In the genomic region with DNA sequence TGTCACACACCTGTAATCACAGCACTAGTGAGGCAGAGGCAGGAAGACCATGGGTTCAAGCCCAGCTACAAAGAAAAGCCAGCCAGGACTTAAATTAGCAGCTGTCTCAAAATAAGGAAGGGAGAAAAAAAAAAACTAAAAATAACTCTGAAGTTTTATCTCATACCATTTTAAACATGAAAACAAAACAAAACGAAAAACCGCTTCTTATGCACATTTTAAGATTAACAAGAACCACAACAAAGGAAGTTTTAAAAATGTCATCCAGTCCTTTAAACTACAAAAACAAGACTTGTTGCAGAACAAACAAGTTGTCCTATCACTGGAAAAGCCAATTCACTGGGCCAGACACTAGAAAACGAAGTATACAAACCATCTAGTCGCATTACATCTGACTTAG, we compare ENCODE assay signal across 10 mouse cellular contexts. TPM values are rescaled to one million over a fixed set of nuclear protein-coding genes. Genes with fewer than 3 reads are reported as not detected.
DNase-seq lines count a peak whose midpoint lies in the region; ATAC-seq and TF ChIP-seq lines count a peak whose summit lies in the region.
"Had no signal": no experiment of that assay in that cellular context is flagged by ENCODE, and none has a peak within 500 bp of the region (broad histone marks: within the 10 kb centered on the region; RNA-seq: fewer than 3 reads in every experiment).

No protein-coding gene starts in this region.

- peak overlapping the region; percentile 93 for H3K4me2 ChIP-seq in heart, postnatal 0 days (ENCODE audit: low read depth, low read length)
- peak overlapping the region; percentile 98 for H3K4me2 ChIP-seq in embryonic facial prominence, embryonic 15.5 days (replicated peaks)
- peak overlapping the region; percentile 68 for H3K4me2 ChIP-seq in liver, embryonic 14.5 days (ENCODE audit: low read depth)

- no peaks in the 10 kb centered on the region for H3K27me3 ChIP-seq in heart, postnatal 0 days (ENCODE audit: control insufficient read depth, insufficient read depth, low read length)
- no peaks in the 10 kb centered on the region for H3K27me3 ChIP-seq in embryonic facial prominence, embryonic 15.5 days
- no peaks in the 10 kb centered on the region for H3K27me3 ChIP-seq in liver, embryonic 14.5 days (ENCODE audit: control insufficient read depth, insufficient read depth, low read length)
- H3K27me3 ChIP-seq: Patski had no signal

- H3K36me3 ChIP-seq in heart, postnatal 0 days (replicated peaks; ENCODE audit: control insufficient read depth, insufficient read depth, low read length), result no peaks in the 10 kb centered on the region
- H3K36me3 ChIP-seq in embryonic facial prominence, embryonic 15.5 days, result no peaks in the 10 kb centered on the region
- peaks cover 4% of the 10 kb centered on the region; the same call in 1 of the 2 replicates for H3K36me3 ChIP-seq in liver, embryonic 14.5 days (replicated peaks; ENCODE audit: control insufficient read depth, insufficient read depth, low read depth)

- no peak overlapping the region for H3K9ac ChIP-seq in heart, postnatal 0 days (replicated peaks; ENCODE audit: low read depth, low read length)
- H3K9ac ChIP-seq in embryonic facial prominence, embryonic 15.5 days, result 0 out of 2 replicates have a peak overlapping the region, but pooled peaks have one; percentile 51
- H3K9ac ChIP-seq in liver, embryonic 14.5 days (replicated peaks), result peak overlapping the region; percentile 46

- peak overlapping the region; percentile 62 for H3K4me3 ChIP-seq in heart, postnatal 0 days (ENCODE audit: low read depth, low read length)
- H3K4me3 ChIP-seq in embryonic facial prominence, embryonic 15.5 days (replicated peaks), result peak overlapping the region; percentile 79
- peak overlapping the region; percentile 55 to 79 for H3K4me3 ChIP-seq in liver, embryonic 14.5 days (ENCODE audit: insufficient read depth in 1 of 2, low read depth in 2 of 2, low read length in 2 of 2)

- no peak for ATAC-seq in heart, postnatal 0 days (ENCODE audit: insufficient read depth, low read depth)
- no peak for ATAC-seq in embryonic facial prominence, embryonic 15.5 days (ENCODE audit: insufficient number of reproducible peaks, low FRiP score, low TSS enrichment, low read depth)
- ATAC-seq in liver, embryonic 14.5 days (ENCODE audit: insufficient read depth), result no peak

- no peak for TF ChIP-seq EP300 in heart, postnatal 0 days (IDR thresholded peaks at IDR 0.05; ENCODE audit: low read depth)
- no peak for TF ChIP-seq EP300 in liver, embryonic 14.5 days (IDR thresholded peaks at IDR 0.05; ENCODE audit: low read depth)

- no peak for TF ChIP-seq CTCF in heart, postnatal 0 days (IDR thresholded peaks at IDR 0.05; ENCODE audit: low read depth)
- no peak for TF ChIP-seq CTCF in liver, embryonic 14.5 days (IDR thresholded peaks at IDR 0.05; ENCODE audit: low read depth)

- peaks cover 8% of the 10 kb centered on the region; the same call in 1 of the 2 replicates for H3K4me1 ChIP-seq in heart, postnatal 0 days (ENCODE audit: control insufficient read depth, insufficient read depth)
- H3K4me1 ChIP-seq in embryonic facial prominence, embryonic 15.5 days, result peaks cover 6% of the 10 kb centered on the region; the same call in 1 of the 2 replicates
- peaks cover 7 to 10% of the 10 kb centered on the region in 2 experiments; a peak in 3 of 4 replicates for H3K4me1 ChIP-seq in liver, embryonic 14.5 days (replicated peaks; ENCODE audit: control insufficient read depth in 2 of 2, insufficient read depth in 2 of 2, low read length in 1 of 2)

- DNase-seq in heart, postnatal 0 days (ENCODE audit: low spot score), result no peak
- DNase-seq in heart, adult 11 months, result no peak
- peak; percentile 57 for DNase-seq in CD4-positive helper T cell, adult 2 months (ENCODE audit: low read depth, low spot score)
- DNase-seq in liver, embryonic 14.5 days (ENCODE audit: low read depth in 3 of 3, low spot score in 3 of 3), result no peak
- DNase-seq in ovary, adult 18-20 months (ENCODE audit: low spot score), result no peak
- no peak for DNase-seq in embryo, embryonic 11 days
- DNase-seq in right cerebral cortex, postnatal 14 days, result no peak
- DNase-seq: lung, postnatal 14 days had no signal

- peak overlapping the region; percentile 64; the same call in 1 of the 2 replicates for H3K27ac ChIP-seq in heart, postnatal 0 days (ENCODE audit: low read depth)
- no peak overlapping the region for H3K27ac ChIP-seq in embryonic facial prominence, embryonic 15.5 days (replicated peaks)
- H3K27ac ChIP-seq in liver, embryonic 14.5 days, result peak overlapping the region; percentile 3; the same call in 1 of the 2 replicates

- no peaks in the 10 kb centered on the region for H3K9me3 ChIP-seq in heart, postnatal 0 days (replicated peaks; ENCODE audit: control insufficient read depth, low read length)
- no peaks in the 10 kb centered on the region for H3K9me3 ChIP-seq in embryonic facial prominence, embryonic 15.5 days (replicated peaks)
- no peaks in the 10 kb centered on the region for H3K9me3 ChIP-seq in liver, embryonic 14.5 days (ENCODE audit: control insufficient read depth, low read length)

- 68% methylated on average over 4 of the region's 4 CpGs for WGBS in heart, postnatal 0 days
- WGBS in embryonic facial prominence, embryonic 15.5 days, result 62% methylated on average over 4 of the region's 4 CpGs
- 60% methylated on average over 4 of the region's 4 CpGs for WGBS in liver, embryonic 14.5 days (ENCODE audit: insufficient replicate concordance)

RNA-seq across cellular contexts. Expression of gene Gpr155, which starts 1.2 kb away (rescaled TPM):
- total RNA-seq in heart, postnatal 0 days (2014; rRNA removed; ENCODE audit: low replicate concordance), result 11.3 and 19.0 TPM in 2 replicates
- polyA plus RNA-seq in heart, postnatal 0 days (2015; fragmentation: Nextera tagmentation; extraction: Ambion mirVana), result 6.8 and 8.5 TPM in 2 replicates
- polyA plus RNA-seq in embryonic facial prominence, embryonic 15.5 days (2015; fragmentation: Nextera tagmentation; extraction: Ambion mirVana), result 7.2 and 8.8 TPM in 2 replicates
- polyA plus RNA-seq in liver, embryonic 14.5 days (2012; rRNA removed), result 3.0 and 4.1 TPM in 2 replicates
- 8.9 and 9.0 TPM in 2 replicates for polyA plus RNA-seq in liver, embryonic 14.5 days (2014; fragmentation: Nextera tagmentation; extraction: Ambion mirVana)
